Mouse (Mus musculus) kidney, postnatal 0 days (tissue): ENCODE measurements at regions not wholly inside any gene's neighbourhood (a gene's known extent, or its start where the extent isn't known, plus 50 kb on each side); places are given as distances from the start of the nearest gene placed in this dataset.

ENCODE experiments used
- ATAC-seq: fragments of 200-750 bp; cut with Nextera tagmentation; replicated peaks from 2 replicates; pipeline ENCODE4 v1.8.0; 2017; ENCODE audit warnings: low read depth, moderate number of reproducible peaks, moderate TSS enrichment, moderate library complexity; ENCODE audit not compliant: low FRiP score
- DNase-seq: peaks from one replicate; pipeline ENCODE4 v3.0.0-alpha.2; 2016; ENCODE audit warnings: low spot score
- H3K27ac ChIP-seq: fragments of 300-500 bp; sonication (generic); 2 replicates; pipeline ENCODE4 v1.5.1; 2014; ENCODE audit warnings: mild to moderate bottlenecking
- H3K27me3 ChIP-seq: fragments of 300-500 bp; sonication (generic); 2 replicates; pipeline ENCODE4 v1.6.1; 2014; ENCODE audit warnings: low read length, mixed read lengths; ENCODE audit not compliant: insufficient read depth
- H3K36me3 ChIP-seq: fragments of 300-500 bp; sonication (generic); 2 replicates; pipeline ENCODE4 v1.6.1; 2014; ENCODE audit warnings: low read length, mixed read lengths; ENCODE audit not compliant: insufficient read depth
- H3K4me1 ChIP-seq: fragments of 300-500 bp; sonication (generic); replicated peaks from 2 replicates; pipeline ENCODE4 v1.6.1; 2014; ENCODE audit warnings: antibody characterized with exemption, low read length, mixed read lengths; ENCODE audit not compliant: insufficient read depth
- H3K4me2 ChIP-seq: fragments of 300-500 bp; sonication (generic); 2 replicates; pipeline ENCODE4 v1.6.1; 2014; ENCODE audit warnings: mild to moderate bottlenecking, low read length, moderate library complexity, mixed read lengths
- H3K4me3 ChIP-seq: fragments of 300-500 bp; sonication (generic); replicated peaks from 2 replicates; pipeline ENCODE4 v1.5.1; 2014; ENCODE audit warnings: low read depth, low read length
- H3K9ac ChIP-seq: fragments of 300-500 bp; sonication (generic); 2 replicates; pipeline ENCODE4 v1.6.1; 2014; ENCODE audit warnings: low read depth, low read length
- H3K9me3 ChIP-seq: fragments of 300-500 bp; sonication (generic); replicated peaks from 2 replicates; pipeline ENCODE4 v1.6.1; 2016; ENCODE audit warnings: low read length, inconsistent platforms, mixed read lengths
- CTCF ChIP-seq: IDR thresholded peaks from 2 replicates; pipeline ENCODE4 v1.5.1; 2016; ENCODE audit warnings: antibody characterized with exemption, low read depth, mild to moderate bottlenecking, moderate library complexity
- WGBS: fragments of 180-500 bp; shearing (Covaris S2); extraction: QIAGEN DNeasy Blood & Tissue Kit; methylation state at CpG from one replicate; pipeline ENCODE4 v1.1.7; 2014; 5-methylcytosine and 5-hydroxymethylcytosine counted together

- Histone ChIP-seq H3K27me3 (no peaks in the 10 kb centered on the region), H3K36me3 (no peaks in the 10 kb centered on the region), H3K4me3 (no peak overlapping the region), H3K9ac (no peak overlapping the region), H3K9me3 (no peaks in the 10 kb centered on the region), H3K4me1 (no peaks in the 10 kb centered on the region), H3K27ac (no peak overlapping the region), H3K4me2 (no peak overlapping the region)
- no peak for TF ChIP-seq CTCF
- DNase-seq (no peak), ATAC-seq (no peak)
- 33% methylated on average over 2 of the region's 2 CpGs for WGBS
These were observed 163.2 kb upstream of the Sesn3 start for GRCm38 (mm10) chr9:14111713-14112112.

- no peak overlapping the region for H3K9ac ChIP-seq
- no peak for TF ChIP-seq CTCF
- DNase-seq = no peak
- H3K9me3 ChIP-seq = no peaks in the 10 kb centered on the region
- no peak overlapping the region for H3K4me3 ChIP-seq
- no peaks in the 10 kb centered on the region for H3K4me1 ChIP-seq
- H3K4me2 ChIP-seq = no peak overlapping the region
- WGBS = 57% methylated on average over 3 of the region's 3 CpGs
- no peaks in the 10 kb centered on the region for H3K36me3 ChIP-seq
- H3K27ac ChIP-seq = no peak overlapping the region
- no peak for ATAC-seq
- H3K27me3 ChIP-seq = no peaks in the 10 kb centered on the region
These were observed 159.3 kb upstream of the Sesn3 start for GRCm38 (mm10) chr9:14115521-14115920.

GRCm38 (mm10) chr9:14116097-14116840 lies 158.6 kb upstream of the Sesn3 start:
- ATAC-seq = no peak
- Histone ChIP-seq H3K9ac (no peak overlapping the region), H3K4me2 (no peak overlapping the region), H3K27ac (no peak overlapping the region), H3K27me3 (no peaks in the 10 kb centered on the region), H3K4me1 (no peaks in the 10 kb centered on the region), H3K36me3 (no peaks in the 10 kb centered on the region), H3K9me3 (no peaks in the 10 kb centered on the region), H3K4me3 (no peak overlapping the region)
- TF ChIP-seq CTCF = no peak
- DNase-seq = no peak
- 79% methylated on average over 8 of the region's 8 CpGs for WGBS

DNA sequence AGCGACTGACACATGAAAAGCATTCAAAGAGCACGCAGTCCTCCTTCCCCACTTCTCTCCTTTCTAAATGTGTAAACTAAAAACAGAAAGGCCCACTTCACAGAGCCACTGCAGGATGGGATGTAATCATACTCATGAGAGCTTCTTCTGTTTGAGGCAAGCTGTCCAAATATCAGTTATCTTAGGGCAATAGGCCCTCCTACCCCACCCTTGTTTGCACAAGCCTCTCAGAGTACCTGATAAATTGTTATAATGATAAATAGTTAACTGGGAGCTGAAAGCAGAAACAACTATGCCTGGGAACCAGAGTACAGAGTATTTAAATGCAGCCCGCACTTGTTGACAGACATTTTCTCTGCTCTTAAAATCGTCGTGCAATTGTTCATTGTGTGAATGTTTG lies 141.5 kb upstream of the Sesn3 start:
- no peak for TF ChIP-seq CTCF
- DNase-seq = no peak
- no peak overlapping the region for H3K27ac ChIP-seq
- no peak overlapping the region for H3K4me3 ChIP-seq
- peaks cover 4% of the 10 kb centered on the region; the same call in 1 of the 2 replicates for H3K9me3 ChIP-seq
- H3K4me2 ChIP-seq = no peak overlapping the region
- no peaks in the 10 kb centered on the region for H3K27me3 ChIP-seq
- H3K36me3 ChIP-seq = no peaks in the 10 kb centered on the region
- no peak for ATAC-seq
- no peaks in the 10 kb centered on the region for H3K4me1 ChIP-seq
- WGBS = 85% methylated on average over 5 of the region's 5 CpGs
- no peak overlapping the region for H3K9ac ChIP-seq

GRCm38 (mm10) chr9:14134894-14135450 lies 139.9 kb upstream of the Sesn3 start:
- Histone ChIP-seq H3K9ac (no peak overlapping the region), H3K4me3 (no peak overlapping the region), H3K4me2 (no peak overlapping the region), H3K4me1 (no peaks in the 10 kb centered on the region), H3K36me3 (no peaks in the 10 kb centered on the region), H3K27me3 (no peaks in the 10 kb centered on the region), H3K9me3 (peaks cover 4% of the 10 kb centered on the region; the same call in 1 of the 2 replicates), H3K27ac (no peak overlapping the region)
- ATAC-seq (no peak), DNase-seq (no peak)
- WGBS = 55% methylated on average over 6 of the region's 6 CpGs
- no peak for TF ChIP-seq CTCF

DNA sequence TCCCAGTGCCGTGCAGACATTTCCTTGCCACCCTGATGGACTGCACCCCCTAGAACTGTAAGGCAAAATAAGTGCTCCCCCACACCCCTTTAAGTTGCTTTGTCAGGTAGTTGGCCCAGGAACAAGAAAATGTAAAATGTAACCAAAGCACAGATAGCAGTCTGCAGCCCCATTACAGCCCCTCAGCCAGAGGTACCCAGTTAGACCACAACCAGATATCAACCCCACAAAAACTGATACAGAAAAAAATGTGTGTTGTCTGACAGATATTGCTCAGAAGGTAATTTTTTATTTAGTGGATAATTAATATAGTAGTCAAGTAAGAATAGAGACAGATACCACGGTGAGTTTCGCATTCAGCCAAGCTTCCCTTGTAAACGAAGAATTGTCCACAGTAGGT lies 133.5 kb upstream of the Sesn3 start:
- Histone ChIP-seq H3K4me2 (no peak overlapping the region), H3K36me3 (no peaks in the 10 kb centered on the region), H3K9me3 (no peaks in the 10 kb centered on the region), H3K27ac (no peak overlapping the region), H3K9ac (no peak overlapping the region), H3K4me1 (no peaks in the 10 kb centered on the region), H3K27me3 (no peaks in the 10 kb centered on the region), H3K4me3 (no peak overlapping the region)
- TF ChIP-seq CTCF = no peak
- ATAC-seq (no peak), DNase-seq (no peak)
- WGBS = 94% methylated on average over 4 of the region's 4 CpGs
